Mouse (Mus musculus) cerebellum, adult 9-11 months (tissue): ENCODE data around the gene Pkp1.

Source experiments
- DNase-seq: peaks from one replicate; pipeline ENCODE4 v3.0.0; 2022

Gene Pkp1

DNA sequence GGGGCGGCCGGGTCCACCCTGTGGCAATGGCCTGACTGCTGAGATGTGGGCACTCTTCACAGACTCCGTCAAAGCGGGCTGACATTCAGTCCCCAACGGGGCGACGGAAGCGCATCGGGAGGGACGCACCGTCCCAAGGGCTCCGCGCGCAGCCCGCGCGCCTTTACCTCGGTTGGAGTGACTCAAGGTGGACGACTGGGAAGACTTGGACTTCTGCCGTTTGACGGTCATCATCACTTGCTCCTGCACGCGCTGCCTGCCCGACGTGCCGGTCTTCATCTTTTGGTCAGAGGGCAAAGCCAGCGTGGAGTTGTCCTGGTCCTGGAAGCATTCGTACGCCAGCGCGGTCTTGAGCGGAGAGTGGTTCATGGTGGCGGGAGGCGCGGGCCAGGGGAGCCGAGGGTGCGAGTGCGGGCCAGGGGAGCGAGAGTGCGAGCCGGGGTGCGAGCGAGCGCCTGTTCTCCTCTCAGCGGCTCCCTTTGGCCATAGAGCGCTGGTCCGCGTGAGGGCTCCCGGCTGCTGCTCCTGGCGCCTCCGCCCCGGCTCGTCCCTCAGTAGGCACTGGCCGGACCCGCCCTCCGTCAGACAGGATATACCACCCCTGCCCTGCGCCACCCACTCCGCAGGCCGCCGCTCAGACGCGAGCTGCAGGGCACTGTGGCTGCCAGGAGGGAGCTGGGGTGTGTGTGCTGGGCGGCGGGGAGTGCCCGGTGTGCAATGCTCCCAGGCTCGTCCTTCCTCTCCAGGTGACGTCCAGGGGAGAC is at the start of gene Pkp1:
Gene Pkp1 (minus strand): TSS at position 564 of the 764 bp plus-strand sequence.
- no peak for DNase-seq

DNA sequence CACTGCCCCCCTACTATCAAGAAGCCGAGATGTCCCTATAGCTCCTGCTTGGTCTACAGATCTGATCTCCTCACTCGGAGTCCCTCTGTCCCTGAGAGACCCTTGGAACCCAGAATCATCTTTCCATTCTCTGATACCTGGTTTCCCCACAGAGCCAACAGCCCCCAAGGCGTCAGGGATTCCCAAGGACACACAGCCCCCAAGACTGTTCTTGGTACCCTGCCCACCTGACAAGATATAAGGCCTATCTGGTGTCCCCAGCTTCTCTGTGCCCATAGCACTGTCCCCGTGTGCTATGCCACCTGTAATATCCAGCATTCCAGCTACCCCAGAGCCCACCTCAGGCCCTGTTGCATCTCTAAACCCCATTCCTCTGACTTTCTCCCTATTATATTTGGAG is 48.7 kb upstream of the Pkp1 start:
- no peak for DNase-seq

DNA sequence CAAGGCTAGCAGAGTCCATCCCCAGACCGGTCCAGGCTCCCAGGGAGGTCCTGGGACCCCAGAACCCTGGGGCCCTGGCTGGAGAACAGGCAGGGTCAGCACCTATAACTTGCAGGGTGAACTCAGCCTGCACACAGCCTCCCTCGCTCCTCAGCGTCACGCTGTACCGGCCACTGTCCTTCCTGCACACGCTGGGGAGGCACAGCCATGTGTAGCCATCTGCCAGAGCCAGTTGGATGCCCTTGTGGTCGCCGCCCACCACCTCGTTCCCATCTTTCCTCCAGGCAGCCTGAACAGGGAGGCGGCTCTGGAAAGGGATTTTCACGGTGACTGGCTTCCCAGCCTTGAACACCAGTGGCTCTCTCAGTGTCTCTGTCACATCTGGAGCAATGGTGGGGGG is 45.6 kb upstream of the Pkp1 start:
- no peak for DNase-seq

DNA sequence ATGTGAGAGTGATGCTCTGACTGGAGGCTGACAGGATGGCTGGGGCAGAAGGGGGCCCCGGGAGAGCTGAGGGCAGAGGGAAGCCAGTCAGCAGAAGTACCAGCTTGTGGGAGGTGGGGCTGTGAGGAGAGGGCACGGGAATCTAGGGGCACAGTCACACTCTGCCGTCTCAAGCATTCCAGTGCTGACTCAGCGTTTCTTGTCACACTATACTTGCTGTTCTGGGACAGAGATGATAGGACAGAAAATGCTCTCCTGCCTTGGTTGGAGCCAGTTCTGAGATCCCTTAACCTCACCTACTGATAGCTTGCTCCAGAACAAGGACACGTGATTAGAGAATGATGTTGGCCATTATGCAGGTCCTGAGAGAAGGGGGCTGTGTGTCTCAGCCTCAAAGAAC is 44.2 kb upstream of the Pkp1 start:
- no peak for DNase-seq

DNA sequence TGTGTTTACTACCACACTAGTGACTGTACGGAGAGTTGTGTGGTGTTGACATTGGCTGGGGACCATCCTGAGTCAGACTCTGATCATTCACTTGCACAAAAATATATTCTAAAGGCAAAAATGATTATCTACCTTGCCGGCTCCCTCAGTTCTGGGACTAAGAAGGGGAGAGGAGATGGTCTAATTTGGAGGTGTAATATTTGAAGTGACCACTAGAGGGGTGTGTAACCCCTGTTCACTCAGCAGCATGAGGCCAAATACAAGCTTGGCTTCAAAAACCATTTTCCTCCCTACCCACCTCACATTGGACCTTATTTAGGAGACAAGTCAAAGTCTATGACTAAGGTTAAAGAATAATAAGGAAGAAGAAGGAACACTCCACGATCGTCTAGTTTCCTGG is 39.5 kb upstream of the Pkp1 start:
- no peak for DNase-seq

DNA sequence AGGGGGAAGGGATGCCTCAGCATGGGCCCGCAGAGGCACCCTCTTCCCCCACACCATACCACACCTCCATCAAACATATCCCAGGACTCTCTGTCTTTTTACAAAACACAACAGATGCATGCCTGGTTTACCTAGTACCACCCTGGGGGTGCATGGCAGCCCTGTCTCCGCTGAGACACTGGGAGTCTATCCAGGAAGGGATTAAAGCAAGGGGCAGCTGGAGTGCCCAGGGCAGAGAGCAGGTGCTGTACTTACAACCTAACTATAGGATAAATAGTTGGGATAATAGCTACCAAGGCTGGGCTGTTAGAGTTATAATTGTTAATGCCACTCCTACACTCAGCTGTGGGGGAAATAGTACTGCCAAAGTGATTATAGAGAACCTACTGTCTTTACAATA is 29.9 kb upstream of the Pkp1 start:
- no peak for DNase-seq

DNA sequence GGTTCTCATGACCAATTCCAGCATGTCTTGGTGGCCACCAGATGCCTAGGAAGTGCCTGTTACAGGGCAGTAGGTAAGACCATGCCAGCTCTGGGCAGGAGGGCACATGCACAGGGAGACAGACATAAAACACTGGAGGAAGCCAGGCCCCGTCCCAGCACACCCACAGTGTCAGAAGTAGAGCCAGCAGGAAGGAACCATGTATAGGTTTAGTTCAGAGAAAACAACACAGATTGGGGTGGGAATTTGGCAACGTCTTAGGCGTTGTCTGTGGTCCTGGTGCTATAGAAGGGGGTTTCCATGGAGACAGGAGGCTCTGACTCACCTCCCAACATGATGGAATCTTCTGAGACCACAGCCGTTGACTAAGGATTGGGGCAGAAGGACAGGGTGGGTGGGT is 27.2 kb upstream of the Pkp1 start:
- DNase-seq: no peak

DNA sequence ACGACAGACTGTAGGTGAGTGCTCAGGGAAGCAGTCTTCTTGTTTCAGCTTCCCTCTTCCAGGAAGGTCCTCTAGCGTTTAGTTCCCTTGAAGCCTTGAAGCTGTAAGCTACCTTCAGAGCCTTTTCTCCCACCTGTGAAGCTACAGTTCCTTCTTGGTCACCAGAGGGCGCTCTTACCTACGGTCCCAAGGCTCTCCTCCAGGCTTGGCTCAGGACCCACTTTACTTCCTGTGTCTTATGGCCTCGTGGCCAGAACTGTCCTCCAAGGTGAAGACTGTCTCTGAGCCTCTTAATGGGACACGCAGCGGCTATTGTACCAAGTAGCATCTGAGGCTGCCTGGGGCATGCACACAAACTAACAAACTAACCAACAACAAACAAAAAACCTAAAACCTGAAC is 26.7 kb upstream of the Pkp1 start:
- DNase-seq: peak; percentile 40

DNA sequence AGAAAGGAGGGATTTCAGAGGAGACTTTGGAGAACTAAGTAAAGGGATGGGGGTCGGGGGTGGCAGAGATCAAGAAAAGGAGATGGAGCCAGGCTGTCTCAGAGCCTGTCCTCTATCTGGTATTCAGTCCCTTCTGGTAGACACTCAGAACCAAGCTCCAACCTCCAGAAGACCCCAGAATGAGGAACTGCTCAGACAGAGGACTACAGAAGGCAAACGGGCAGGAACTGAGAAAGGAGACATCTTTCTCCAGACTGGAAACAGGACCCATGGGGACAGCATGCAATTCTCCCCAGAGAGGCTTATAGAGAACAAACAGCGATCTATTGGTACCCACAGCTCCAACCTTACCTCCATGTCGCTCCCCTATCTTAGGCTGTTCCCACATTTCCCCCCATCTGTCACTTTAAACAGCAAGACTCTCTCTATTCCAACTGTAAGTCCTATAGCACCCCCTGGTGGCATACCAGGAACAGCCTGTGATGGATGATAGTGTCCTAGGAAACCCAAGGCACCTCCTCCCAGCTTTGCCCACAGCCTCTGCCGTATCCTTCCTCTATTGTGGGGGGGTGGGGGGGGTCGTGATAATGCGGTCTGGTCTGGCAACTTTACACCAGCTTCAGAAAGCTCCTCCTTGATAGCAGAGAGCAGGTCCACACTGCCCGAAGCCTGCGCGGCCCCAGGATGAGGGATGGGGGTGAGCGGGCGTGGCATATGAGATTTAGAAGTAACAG is 25.7 kb upstream of the Pkp1 start:
- peak; percentile 75 for DNase-seq

DNA sequence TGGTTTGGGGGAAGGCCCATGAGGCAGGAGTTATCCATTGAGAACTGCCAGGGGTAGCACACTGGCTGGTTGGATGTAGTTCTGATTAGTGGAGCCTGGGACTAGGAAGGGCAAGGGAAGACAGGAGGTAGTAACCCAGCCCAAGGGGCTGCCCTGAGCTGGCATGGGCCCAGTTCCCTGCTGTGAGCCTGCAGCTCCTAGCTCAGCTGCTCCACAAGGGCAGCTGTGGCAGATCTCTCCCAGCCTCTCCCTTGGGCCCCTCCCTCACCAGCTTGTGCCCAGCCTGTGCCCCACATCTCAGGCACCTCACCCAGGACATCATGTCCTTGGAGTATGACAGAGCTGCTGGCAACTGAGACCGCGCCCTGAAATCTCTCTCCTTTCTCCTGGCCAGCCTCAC is 24.7 kb upstream of the Pkp1 start:
- DNase-seq: no peak

DNA sequence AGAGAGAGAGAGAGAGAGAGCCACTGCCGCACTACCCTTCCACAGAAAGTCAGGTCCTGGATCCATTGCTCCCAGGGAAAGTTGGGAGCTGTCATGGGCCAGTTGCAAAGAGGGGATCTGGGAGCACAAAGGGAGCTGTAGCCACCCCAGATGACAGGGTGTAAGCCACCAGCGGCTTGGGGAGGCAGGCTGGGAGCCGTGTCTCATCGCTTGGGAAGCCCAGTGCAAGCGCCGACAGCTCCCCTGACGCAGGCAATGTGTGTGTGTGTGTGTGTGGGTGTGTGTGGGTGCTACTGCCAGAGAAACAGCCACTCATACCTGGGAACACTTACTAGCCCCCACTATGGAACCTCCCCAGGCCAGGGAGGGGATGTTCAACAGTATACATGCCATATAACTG is 23.1 kb upstream of the Pkp1 start:
- no peak for DNase-seq

DNA sequence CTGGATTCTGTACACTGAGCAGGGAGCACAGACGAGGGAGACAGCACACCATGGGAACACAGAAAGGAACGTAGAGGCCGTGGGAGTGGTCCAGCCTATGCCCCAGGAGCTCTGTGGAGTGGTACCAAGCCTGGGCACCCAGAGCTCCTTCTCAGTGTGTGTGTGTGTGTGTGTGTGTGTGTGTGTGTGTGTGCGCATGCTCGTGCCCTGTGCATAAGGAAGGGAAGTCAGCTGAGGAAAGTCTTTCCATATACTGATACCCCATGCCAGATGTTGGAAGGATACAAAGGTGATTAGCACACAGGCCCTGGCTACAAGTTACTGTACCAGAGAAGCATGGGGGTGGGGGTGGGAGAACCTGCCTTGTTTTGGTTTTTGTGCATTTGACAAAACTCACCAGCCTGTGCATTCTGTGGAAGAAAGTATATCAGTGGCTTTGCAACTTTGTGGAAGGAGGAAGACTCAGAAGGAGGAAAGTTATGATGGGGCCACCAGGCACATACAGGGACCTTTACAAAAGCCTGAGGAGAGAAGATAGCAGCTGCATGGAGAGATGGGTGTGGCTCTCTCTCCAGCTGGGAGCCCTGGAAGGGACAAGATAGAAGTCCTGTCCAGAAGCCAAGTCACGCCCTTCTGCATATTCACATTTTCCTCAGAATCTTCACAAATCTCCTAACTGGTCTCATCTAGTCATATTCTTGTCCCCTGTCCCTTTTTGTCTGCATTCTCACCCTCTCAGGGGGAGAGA is 22.4 kb upstream of the Pkp1 start:
- no peak for DNase-seq

DNA sequence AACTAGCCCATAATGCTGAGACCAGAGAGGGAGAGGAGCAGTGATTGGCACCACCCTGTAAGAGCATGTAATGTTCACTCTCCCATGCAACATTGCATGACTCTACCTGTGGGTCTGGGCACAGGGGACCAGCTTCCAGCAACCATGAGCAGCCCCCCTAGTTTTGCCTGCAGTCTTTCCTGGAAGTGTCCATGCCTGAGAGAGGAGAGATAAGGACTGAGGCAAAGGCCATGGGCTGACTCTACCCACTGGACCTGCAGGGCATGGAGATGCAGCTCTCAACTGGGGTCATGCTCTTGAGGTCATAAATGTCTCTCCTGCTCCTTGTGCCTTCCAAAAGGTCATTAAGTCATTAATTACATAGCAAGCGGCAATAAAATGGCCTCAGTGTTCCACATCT is 17.1 kb upstream of the Pkp1 start:
- no peak for DNase-seq

DNA sequence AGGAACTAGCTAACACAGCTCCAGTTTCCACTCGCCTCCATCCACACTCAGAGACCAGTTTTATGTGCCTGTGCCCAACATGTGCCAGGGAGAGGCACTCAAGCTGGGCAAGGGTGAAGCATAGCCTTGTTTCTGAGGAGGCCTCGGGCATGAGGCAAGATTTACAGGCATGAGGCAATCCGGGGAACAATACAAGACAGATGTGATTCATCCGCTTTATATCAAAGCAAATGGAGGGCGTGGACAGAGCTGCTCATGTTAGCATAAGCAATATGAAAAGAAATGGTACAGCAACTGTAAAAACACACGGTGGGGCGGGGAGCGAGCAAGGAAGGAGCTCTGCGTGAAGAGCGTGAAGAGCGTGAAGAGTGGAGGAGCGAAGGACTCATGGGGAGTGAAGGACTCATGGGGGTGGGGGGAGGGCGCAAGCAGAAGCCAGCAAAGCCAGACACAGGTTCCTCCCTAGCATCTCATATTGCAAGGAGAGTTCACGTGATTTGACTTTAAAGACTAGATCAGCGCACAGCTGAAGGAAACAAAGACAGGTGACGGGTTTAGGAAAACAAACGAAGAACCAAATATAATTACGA is 14.8 kb upstream of the Pkp1 start:
- no peak for DNase-seq

DNA sequence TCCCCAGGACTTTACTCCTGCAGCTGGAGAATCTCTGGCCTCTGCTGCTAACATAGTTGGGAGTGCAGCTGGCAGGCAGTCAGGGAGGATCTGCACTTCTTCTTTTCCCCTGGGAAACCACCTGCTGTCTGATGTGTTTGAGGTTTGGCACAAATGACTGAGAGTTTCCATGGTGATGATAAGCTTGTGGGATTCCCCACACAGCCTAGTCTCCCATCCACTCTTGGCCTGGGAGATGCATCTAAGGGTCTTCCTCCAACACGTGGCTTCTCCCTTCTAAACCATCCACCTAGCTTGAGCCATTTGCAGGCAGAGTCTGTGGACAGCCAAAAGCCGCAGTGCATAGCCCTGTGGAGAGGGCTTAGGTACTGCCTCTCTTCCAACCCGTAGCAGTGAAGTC is 10.9 kb upstream of the Pkp1 start:
- no peak for DNase-seq

DNA sequence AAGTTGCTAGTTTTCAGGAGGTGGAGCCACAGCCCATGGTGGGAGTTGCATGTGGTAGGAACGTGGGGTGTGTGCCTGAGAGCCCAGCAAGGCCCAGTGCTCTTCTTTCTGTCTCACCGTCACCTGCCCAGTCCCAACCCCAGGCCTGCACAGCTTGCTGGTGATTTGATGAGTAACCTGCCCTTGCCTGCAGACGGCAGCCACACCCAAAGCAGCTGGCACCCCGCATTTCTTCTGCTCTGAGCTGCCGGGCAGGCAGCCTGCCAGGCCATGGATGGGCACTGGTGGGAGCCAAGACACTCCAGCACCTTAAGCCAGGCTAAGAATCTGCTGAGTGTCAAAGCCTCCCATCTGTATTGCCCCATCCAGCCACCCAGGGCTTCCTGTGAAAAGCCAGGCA is 6.8 kb upstream of the Pkp1 start:
- peak; percentile 18 for DNase-seq

DNA sequence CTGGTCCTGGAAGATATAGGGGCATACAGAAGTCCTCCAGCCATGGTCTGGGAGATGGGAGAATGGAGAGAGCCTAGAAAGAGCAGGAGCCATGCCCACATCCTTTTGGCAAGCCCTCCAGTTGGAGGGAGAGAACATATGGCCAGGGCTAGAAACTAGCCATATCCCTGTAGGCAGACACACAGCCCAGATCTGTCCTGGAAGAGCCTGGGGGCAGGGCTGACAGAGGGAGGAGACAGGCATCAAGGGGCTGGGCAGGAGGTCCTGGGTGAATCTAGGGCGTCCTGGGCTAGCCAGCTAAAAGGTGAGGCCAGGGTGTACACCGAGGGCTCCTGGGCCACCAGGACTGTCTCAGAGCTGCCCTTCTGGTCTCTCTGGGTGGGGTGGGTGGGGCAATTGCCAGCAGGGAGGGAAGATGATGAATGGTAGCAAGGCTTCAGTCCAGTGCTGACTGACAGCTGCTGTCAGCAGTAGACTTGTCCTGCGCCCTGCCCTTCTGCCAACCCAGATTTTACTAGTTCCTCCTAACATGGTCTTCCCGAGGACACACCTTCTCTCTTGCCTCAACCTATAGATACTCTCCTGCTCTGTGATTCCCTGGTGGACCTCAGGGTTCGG is 5.5 kb upstream of the Pkp1 start:
- DNase-seq: peak; percentile 78

DNA sequence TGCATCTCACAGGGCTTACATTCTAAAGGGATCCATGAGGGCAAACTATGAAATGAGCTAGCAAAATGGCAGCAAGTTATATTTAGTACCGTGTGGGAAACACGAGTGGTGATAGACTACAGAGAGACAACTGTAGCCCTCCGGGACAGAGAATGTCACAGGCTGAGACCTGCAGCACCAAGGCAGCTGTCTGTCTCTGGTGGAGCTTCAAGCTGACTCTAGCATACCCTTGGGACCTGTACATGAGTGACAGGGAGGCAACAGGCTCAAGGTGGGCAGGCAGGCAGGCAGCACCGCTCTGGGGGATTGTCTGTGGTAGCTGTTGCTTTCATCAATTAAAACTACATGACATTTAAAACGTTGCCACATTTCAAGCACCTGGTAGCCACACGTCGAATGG is 4.2 kb upstream of the Pkp1 start:
- DNase-seq: no peak

DNA sequence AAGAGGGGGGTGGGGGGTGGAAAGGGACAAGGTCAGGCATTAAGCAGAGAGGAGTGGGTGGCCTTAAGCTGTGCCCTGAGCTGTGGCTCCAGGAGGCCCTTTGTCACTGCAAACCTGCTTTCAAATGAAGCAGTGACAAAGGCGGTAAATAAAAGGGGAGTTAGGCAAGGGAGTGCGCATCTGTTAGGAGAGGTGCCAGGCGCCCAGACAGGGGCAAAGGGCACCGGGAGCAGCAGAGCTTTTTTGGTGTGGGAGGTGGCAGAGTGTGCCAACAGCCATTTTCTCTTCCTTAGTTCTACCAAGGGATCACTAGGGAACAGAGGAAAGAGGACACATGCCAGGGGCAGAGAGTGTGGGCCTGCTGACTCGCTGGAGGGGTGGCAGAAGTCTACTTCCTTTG is 1.8 kb downstream of the Pkp1 start:
- no peak for DNase-seq

DNA sequence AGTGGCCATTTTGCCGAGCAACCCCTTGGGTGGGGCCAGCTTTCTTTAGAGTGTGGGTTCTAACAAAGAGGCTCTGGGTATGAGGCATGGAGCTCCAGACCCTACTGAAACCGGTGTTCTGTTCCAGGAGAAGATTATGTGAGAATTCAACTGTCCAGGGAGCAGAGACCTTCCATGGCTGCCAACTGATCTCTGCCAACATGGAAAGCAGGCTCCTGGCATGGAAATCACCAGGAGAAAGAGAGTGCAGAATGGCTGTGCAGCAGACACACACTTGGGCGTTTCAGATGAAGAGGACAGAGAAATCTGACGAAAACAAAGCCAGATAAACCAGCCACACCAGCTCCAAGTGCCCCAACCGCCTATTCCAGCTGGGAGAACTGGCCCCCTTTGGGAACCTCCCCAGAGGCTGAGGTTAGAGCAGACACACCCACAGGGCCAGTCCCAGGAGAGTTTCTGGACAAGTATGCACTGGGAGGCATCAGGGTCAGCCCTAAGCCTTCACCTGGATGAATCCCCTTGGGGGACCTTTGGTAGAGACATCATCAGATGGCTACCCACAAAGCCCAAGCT is 2.4 kb downstream of the Pkp1 start:
- no peak for DNase-seq

DNA sequence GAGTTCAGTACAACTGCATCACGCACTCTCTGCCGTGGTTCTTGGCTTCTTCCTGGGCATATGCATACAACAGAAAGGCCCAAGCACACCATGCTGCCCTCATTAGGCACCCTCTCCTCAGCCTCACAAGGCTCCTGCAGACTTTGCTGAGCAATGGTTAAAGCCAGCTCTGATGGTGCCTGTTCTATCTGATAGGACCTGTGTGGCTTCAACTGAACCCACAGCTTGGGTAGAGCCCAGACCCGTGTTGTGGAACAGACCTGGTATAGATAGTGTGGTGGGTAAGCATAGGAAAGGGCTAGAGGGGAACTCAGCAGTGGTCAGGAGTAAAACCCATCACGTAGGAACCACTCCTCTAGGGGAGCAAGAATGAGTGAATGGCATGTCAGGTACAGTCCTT is 5.3 kb downstream of the Pkp1 start:
- no peak for DNase-seq

DNA sequence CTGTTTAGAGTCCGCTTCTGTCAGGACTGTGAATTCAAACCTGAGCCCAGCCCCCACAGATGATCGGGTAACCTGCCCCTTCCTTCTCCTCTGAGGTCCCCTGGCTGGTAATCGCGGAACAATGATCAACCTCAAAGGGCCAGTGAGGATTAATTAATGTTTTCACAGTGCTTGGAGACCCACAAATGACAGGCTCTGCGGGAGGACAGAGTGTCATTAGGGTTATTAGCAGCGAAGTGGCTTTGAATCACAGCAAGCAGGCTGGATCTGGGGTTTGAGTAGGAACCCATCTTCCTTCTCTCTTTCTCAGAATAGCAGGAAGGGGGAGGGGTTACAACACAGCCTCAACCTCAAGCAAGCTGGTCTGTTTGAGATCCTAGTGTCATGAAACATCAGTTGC is 9.6 kb downstream of the Pkp1 start:
- DNase-seq: no peak

DNA sequence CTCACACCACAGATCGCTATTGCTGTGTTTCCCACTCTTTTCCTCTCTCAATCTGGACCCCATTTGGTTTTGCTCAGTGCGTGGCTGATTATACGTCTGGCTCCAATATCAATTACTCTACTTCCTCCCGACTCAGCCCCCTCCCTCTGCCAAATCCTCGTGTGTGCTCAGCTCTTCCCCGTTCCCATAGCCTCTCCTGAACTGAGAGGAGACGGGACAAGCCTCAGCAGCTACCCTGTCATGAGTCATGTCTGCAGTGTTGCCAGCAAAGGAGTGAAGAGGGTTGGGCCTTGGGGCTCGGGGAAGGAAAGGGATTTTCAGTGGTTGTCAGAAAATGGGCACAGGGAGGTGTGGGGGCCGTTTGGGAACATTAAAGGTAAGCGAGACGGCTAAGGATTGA is 12.3 kb downstream of the Pkp1 start:
- no peak for DNase-seq
